Mouse (Mus musculus) mature B cell (primary cell): Measurements from ENCODE around the gene Ighmbp2.

ENCODE experiments used
- in situ Hi-C: fragments of 300-500 bp; cut with MboI; formaldehyde crosslinking; loops from 2 replicates; pipeline ENCODE4 v1.14.3; 2019

The Ighmbp2 gene

DNA sequence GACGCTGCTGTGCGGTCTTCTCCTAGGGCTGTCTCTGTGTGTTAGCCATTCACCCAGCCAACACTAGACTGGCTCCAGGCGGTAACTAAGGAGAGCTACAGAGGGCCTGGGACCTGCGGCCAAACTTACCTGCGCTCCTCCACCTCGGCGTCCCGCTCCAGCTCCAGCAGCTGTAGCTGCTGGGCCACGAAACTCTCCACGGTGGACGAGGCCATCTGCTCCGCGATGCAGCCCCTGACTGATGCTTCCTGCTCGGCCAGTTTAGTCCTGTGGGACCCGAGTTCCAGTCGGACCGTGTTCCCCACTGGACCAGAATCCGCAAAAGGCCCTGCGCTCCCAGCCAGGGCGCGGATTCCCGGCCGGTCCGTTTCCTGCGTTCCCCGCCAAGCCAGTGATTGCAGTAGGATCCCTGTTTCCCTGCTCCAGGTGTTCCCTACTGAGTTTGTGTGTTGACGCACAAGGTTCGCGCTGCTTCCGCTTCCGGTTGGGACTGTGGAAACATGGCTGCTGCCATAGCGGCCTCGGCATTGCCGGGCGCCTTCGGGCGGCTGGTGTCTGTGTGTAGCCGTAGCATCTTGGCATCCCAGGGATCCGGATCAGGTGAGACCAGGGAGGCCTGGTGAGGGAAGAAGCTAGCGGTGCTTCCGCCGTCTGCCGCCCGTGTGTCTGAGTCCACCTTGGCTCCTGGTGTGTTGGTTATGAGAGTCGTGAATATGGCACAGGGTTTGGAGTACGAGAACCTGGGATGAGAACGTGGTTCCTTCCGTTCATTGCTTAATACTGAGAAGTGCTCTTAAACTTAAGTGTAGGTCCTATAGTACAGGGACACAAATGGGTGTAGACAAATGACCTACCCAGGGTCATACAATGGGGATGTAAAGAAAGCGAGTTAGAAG, at the start of gene Ighmbp2, which contains the start of gene Mrpl21:
Gene Ighmbp2, minus strand, starts transcription at position 446 of the 896 bp plus-strand sequence.
Gene Mrpl21, plus strand, starts transcription at position 330 of the 896 bp plus-strand sequence.
- in situ Hi-C loops, result no loop called here

DNA sequence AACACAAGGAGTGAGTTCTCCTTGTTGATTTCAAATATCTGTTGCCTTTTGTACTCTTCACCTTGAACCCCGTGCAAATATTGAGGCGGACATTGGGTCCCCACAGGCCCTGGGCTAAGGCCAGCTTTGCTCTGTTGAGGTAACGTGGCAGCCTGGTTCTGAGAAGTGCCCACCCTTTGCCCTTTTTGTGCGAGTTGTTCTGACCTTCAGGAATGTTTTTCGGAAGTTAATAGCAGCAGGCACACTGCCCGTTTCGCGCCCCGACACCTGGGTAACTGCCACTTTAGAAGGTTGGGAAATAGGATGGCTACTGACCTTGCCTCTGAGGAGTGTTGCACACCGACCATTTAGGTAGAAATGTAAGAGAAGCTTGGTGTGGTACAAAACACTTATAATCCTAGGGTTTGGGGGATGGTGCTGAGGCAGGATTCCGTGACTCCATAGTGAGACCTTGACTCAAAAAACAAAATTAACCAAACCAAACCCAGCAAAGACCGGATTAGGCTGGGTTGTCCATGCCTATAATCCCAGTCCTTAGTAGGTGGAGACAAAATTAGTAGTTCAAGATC, 43.7 kb upstream of the Ighmbp2 start:
- in situ Hi-C loops, result no loop called here

- in situ Hi-C loops, result no loop called here
These were observed 43.1 kb upstream of the Ighmbp2 start for GRCm38 (mm10) chr19:3325771-3326478.

DNA sequence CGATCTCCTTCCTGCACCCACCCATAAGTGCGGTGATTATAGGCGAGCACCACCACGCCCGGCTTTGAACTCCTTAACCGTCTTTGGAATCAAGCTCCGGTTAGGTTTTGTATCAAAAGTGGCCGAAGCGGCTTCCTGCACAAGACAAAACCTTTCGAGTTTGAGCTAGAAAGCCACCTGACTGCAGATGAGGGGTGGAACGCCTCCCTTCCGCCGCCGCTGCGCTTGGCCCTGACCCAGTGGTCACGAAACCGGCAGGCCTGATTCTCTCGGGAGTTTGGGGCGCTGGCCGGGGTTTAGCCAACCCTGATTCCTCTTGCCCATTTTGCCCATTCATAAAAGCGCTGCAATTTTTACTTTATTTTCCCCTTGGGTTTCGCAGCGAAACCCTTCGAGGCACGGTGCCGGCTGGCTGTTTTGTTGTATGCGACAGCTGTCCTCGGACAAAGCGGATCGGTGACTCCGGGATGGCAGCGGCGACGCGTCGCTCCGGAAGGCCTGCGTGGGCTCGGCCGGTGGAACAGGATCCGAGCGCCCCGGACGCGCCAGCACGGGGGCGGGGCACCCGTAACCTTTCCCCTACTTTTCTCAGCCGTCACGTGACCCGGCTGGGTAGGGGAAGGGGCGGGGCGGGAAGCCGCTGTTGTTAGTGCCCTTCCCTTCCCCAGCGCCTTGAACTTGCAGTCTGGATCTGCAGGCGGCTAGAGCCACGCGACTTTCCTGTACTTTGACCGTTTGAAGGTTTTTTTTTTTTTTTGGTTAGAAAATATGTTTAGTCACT, 42.3 kb upstream of the Ighmbp2 start:
- in situ Hi-C loops, result no loop called here

DNA sequence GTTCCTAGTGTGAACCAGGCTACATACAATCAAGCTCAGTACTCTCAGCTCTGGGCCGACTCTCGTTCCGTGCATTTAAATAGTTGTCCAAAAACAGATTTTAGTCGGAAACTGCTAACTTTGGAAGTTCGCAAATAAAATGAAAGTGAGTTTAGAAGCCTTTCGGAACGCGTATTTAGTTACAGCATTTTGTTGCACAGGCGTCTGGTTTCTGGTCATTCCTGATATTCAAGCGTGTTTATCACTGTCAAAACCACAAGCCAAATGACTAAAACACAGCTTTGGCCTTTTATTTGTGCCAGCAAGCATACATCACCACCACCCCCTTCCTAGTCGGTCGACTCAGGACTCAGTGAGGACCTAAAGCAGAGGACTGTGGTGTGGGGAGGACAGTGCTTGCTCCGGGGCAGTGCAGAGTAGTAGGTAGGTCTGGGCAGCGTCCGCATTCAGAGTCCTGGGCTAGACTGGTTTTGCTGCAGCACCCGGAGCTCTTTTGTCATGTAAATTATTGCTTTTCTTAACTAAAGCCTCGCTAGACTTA, 41.5 kb upstream of the Ighmbp2 start:
- in situ Hi-C loops, result no loop called here

- in situ Hi-C loops, result no loop called here
These were observed 41.0 kb upstream of the Ighmbp2 start for GRCm38 (mm10) chr19:3323753-3324270.

- in situ Hi-C loops, result no loop called here
These were observed 40.4 kb upstream of the Ighmbp2 start for GRCm38 (mm10) chr19:3323201-3323621.

DNA sequence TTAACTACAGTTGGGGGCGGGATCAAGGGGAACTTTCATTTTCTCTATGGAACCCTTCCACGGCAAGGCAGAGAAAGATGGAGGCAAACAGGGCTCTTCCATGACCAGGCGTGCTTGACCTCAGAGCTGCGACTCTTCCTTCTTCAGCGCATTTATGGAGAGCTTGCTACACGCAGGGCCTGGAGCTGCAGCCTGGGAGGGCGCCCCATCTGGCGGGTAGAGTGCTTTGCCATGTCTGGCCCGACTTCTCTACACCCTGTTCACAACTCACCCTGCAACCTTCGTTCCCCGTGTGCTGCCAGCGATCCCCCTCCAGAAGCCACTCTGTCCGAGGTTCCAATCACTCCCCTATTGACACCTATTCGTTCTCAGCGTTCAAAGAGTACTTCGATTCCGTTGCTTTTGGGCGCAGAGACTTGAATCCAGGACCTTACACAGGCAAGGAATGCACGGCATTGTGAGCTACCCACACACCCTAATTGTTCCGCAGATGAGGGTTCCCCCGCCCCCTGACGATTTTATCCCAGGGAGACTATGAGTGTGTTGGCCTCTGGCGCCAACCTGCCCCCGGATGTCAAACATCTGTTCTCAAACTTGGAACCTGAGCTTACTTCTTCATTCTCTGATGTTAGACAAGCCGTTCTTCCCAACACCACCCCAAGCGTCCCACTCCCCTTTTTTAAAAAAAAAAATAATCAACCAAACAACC, 39.6 kb upstream of the Ighmbp2 start, which contains the start of gene Cpt1a:
Gene Cpt1a, plus strand, starts transcription at position 74 of the 709 bp plus-strand sequence.
- in situ Hi-C loops, result no loop called here

DNA sequence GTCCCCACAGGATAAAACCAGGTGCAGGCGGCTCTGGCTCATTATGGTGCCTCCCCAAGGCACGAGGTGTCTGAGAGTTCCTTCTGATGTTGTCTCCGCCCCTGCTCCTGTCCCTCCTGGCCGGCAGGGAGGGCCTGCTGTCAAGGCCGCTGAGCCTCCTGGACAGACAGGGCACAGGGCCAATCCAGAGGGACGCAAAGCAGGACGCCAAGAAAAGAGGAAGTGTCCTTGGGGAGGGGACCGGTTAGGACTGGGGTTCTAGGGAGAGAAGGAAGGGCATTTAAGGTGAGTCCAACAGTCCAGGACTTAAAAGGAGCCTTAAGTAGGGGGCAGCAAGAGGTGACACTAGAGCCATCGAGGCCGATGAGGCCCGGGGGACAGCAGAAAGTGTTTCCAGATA, 38.8 kb upstream of the Ighmbp2 start:
- in situ Hi-C loops, result no loop called here

DNA sequence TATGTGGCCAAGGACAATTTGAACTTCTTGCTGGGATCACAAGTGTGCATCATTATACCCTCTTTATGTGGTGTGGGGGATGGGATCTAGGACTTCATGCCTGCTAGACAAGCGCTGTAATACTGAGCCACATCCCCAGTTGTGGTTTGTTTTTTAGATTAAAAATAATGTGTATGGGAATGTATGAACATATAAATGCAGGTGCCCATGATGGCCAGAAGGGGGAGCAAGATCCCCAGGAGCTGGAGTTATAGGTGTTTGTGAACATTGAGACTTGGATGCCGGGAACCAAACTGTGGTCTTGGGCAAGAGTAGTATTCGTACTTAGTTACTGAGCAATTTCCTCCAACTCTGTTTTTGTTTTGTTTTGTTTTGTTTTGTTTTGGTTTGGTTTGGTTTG, 38.0 kb upstream of the Ighmbp2 start:
- in situ Hi-C loops, result no loop called here

DNA sequence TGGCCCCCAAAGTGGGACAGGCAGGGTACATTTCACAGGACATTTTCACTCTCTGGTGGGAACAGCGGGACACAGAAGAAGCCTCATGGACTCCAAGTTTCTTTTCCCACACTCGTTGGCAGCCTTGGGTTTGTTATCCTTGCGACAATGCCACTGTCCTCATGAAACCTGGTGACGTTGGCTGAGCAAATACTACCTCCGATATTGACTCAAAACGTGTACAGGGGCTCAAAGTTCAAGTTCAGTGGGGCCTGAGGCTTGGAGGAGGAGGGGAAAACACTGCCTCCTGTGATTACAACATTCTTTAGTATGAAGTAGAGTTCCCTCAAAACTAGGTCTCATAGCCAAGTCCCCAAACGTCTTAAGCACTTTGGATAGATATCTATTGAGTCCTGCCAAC, 37.3 kb upstream of the Ighmbp2 start:
- in situ Hi-C loops, result no loop called here

DNA sequence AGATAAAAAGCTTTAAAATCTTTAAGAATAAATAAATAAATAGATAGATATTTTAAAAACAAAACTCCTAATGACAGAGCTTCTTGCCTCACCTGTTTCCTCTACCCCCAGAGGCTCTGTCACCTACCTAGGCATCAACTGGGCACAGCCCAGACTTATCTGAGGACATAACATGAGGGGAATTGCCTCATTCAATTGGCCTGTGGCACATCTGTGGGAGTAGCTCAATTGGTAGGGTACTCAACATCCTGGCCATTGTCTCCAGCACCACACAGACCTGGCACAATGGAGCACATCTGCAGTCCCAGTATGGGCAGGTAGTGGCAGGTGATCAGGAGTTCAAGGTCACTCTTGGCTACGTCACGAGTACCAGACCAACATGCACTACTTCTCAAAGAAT, 36.5 kb upstream of the Ighmbp2 start:
- in situ Hi-C loops, result no loop called here

DNA sequence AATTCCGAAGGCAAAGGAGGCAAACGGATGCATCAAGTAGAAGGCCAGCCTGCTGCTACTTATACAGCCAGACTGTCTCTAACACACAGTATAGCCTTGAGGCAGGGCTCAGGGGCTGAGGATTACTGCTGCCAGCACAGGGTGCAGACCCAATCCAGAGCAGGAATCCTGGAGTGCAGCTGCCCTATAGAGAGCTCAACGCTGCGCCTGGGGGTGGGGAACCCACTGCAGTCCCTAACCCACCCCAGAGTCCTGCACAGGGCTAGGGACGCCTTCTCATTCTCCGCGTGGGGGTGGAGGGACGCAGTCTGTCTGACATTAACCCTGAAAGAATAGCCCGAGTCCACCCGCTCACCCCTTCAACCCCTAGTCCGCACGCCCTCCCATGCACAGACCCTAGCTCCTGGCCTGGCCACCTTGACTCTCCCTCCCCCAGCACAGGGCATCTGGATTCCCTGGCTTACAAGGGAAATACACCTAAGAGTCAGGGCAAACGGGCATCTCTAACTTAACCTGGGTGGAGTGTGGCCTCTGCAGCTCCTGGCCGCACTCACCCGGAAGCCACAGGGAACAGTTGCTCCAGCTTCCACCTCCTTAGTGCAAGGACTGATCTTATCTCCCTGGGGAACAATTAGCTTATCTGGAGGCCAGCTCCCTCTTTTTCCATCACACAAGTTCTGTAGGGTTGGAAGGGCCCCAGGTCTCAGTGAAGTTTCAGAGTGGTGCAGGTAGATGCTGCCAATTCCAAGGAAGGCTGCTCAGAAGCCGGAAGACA, 24.5 kb upstream of the Ighmbp2 start:
- in situ Hi-C loops, result no loop called here

DNA sequence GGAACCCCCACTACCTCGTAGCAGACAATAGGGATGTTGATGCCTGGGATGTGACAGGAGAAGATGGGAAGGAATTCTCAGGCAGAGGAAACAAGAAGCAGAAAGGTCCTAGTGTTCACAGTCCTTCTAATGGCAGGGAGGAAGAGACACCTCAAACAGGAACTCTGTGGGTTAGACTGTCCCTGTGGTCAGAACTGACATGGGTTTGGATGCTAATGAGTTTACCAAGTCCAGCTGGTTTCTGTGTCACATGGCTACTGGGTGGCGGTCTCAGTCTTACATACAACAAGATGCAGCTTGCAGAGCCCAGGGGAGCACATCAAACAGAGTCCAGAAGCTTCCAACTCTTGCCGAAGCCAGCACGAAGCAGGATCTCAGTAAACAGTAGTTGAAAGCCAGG, 21.2 kb upstream of the Ighmbp2 start:
- in situ Hi-C loops, result no loop called here

DNA sequence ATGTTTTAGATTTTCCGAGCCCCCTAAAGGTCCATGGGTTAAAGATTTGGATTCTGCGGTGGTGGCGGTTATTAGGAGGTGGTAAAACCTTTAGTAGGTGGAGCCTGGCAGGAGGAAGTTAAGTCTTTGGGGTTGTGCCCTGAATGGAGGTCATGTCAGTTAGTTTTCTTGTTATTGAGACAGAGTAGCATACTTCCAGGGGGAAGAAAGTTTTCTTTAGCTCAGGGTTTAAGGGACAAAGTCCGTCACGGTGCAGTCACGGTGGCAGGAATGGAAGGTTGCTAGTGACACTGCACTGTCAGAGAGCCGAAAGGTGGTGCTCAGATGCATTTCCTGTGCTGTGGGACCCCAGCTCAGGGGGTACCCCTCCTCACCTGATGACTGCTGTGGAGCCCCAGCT, 15.0 kb upstream of the Ighmbp2 start:
- in situ Hi-C loops, result loop anchor here (10.0 kb wide), 1 partner anchor 147 kb away; no protein-coding TSS in a partner anchor

- in situ Hi-C loops, result loop anchor here (10.0 kb wide), 1 partner anchor 148 kb away; no protein-coding TSS in a partner anchor
These were observed 14.2 kb upstream of the Ighmbp2 start for GRCm38 (mm10) chr19:3297034-3297433.

- in situ Hi-C loops, result loop anchor here (10.0 kb wide), 1 partner anchor 150 kb away; no protein-coding TSS in a partner anchor
These were observed 12.4 kb upstream of the Ighmbp2 start for GRCm38 (mm10) chr19:3295245-3295644.

GRCm38 (mm10) chr19:3292993-3293392, 10.2 kb upstream of the Ighmbp2 start:
- in situ Hi-C loops, result loop anchor here (10.0 kb wide), 1 partner anchor 152 kb away; no protein-coding TSS in a partner anchor

DNA sequence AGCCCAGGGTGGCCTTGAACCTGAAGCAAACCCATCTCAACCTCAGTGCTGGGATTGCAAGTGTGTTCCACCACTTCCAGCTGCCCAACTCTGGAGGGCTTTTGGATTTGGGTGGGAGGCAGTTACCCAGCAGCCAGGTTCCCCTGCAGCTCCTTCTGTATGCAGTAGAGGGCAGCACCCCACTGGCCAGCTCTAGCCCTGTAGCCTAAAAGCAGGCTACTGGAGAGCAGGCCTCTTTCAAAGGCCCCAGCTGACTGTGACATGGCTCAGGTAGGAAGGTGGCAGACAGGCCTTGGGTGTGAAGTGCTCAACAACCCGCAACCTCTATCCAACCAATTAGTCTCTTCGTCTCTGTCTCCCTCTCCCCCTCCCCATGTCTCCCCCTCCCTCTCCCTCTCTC, 9.2 kb upstream of the Ighmbp2 start:
- in situ Hi-C loops, result loop anchor here (10.0 kb wide), 1 partner anchor 153 kb away; no protein-coding TSS in a partner anchor
